Mouse (Mus musculus): ENCODE measurements around the gene Alpi.

The Alpi gene

DNA sequence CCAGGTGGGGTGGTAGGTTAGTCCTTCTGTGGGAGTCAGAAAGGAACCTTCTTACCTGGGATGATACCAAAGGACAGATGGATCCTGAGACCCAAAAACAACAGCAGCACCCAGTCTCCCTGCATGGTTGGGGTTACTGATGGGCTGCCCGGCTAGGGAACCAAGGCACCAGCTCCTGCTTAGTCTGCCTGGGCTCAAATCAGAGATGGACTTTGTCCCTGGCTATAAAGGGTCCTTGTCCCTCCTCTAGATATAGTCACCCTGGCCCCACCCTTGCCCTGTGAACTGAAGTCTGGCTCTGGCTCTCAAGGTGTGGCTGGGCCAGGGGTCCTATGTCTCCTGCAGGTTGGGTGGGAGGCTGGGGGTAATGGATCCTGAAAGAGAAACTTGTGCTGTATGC, at the start of gene Alpi:
TSS of gene Alpi (minus strand) at position 196 of the 400 bp plus-strand sequence.
- no peak for DNase-seq

GRCm38 (mm10) chr1:87149422-87149821, 48.0 kb upstream of the Alpi start:
- no peak for DNase-seq

- no peak for DNase-seq
Observed at GRCm38 (mm10) chr1:87143141-87143540, 41.7 kb upstream of the Alpi start.

DNA sequence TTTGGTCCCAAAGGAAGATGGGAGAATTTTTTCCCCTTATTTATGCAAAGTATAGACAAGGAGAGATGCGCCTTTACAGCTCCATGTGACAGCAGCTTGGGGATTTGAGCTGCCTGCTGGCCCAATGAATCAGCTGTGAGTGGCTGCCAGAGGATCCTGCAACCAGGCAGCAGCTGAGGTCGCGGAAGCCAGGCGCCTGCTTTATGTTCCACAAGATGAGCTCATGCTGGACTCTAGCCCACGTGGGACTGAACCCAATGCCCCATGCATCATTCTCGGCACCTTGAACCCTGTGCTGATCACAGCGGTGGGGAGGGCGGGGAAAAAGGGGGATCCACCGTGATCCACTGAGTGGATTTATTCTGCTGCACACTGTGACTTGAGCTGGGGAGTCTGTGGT, 41.0 kb upstream of the Alpi start:
- DNase-seq, result peak in 1 of 2 experiments; percentile 59

- no peak for DNase-seq
Observed at GRCm38 (mm10) chr1:87141550-87141949, 40.1 kb upstream of the Alpi start.

- DNase-seq, result no peak
Observed at GRCm38 (mm10) chr1:87131803-87132202, 30.4 kb upstream of the Alpi start.

- peak; percentile 27 to 37 for DNase-seq
Observed at GRCm38 (mm10) chr1:87127206-87128030, 26.0 kb upstream of the Alpi start.

DNA sequence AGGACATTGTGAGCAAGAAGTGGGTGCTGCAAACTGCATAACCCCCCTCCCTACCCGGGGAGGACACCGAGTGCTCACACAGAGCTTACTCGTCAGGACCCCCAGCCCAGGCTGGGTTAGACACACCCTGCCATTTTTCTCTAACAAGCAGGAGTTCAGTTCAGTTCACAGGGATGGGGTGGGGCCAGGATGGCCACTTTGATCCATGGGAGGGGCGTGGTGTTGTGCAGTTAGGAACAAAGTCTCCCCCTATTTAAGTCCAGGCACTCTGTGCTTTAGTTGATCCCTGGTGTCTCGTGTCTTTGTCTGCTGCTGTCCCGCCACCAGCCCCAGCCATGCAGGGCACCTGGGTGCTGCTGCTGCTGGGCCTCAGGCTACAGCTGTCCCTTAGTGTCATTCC, 23.3 kb upstream of the Alpi start, which contains the start of gene Akp3:
TSS of gene Akp3 (plus strand) at position 301 of the 400 bp plus-strand sequence.
- DNase-seq, result no peak

- DNase-seq, result no peak
Observed at GRCm38 (mm10) chr1:87114784-87115183, 13.4 kb upstream of the Alpi start.

DNA sequence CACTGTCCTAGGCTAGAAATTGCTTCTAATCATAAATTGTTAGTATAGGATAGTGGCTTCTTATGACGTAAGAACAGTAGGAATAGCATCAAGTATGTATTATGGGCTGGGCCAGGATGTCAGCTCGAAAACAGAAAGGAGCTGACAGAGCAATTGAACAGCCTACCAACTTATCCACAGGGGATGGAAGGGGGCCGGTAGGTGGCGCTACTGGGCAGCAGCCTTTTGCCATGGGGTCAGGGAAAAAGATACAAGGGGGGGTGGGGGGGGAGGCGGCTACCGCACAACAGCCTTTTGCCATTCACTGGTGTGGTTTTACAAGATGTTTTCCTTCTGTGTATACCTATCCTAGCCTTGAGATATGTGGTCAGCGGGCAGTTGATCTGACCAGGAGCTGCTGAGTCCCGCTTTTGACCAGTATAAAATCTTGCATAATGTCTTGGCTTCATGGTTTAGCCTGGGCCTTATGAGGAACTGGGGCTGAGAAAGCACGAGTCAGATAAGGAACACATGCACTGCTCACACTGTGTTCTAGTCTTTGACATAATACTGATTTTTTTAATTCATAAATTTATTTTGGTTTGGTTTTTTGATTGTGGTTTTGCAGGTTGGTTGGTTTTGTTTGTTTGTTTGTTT, 10.4 kb upstream of the Alpi start:
- peak; percentile 29 to 69 for DNase-seq

- no peak for DNase-seq
Observed at GRCm38 (mm10) chr1:87108564-87108963, 7.2 kb upstream of the Alpi start.

DNA sequence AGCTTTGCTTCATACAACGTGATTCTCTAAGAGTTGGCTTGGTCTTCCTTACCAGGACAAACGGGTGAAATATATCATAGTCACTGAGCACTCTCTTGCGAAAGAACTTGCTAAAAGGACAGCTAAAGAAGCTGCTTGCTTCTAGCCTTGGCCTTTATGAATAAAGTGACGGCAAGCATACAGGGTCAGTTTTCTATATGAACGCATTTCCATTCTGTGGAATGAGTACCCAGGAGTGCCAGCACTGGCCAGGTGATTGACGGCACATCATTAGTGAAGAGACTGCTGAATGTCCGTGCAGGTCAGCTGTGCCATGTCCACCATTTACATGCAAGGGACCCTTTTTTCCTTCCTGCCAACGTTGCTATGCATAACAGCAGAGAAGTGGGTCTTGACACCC, 5.1 kb upstream of the Alpi start:
- DNase-seq, result no peak

DNA sequence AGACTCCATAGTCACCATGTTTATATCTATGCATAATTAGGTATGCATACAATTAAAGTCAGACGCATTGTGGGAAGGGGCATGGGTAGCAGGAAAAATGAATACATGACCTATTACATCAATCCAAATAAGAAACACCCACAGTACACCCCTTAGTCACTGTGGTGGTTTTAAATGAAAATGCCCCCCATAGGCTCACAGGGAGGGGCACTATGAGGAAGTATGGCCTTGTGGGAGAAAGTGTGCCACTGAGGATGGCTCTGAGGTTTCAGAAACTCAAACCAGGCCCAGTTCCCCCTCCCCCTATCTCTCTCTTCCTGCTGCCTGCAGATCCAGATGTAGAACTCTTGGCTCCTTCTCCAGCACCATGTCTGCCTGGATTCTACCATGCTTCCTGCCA, 2.5 kb upstream of the Alpi start:
- DNase-seq, result no peak

DNA sequence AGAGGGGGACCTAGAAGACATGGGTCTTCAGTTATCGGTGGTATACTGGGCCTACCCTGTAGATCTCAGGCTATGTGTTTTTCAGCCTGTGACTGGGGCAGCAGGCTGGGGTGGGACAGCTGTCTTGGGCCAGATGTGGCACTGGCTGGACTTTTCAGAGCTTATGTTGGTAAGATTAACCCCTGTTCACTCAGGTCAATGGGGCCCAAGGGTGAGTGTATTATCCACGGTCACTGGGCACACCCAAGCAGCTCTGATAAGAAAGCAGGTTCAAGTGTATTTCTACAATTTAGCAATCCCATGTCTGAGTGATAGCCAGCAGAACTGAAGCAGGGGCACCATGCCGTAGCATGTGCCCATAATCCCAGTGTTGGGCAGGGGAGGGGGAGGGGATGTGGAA, 708 bp upstream of the Alpi start:
- no peak for DNase-seq

DNA sequence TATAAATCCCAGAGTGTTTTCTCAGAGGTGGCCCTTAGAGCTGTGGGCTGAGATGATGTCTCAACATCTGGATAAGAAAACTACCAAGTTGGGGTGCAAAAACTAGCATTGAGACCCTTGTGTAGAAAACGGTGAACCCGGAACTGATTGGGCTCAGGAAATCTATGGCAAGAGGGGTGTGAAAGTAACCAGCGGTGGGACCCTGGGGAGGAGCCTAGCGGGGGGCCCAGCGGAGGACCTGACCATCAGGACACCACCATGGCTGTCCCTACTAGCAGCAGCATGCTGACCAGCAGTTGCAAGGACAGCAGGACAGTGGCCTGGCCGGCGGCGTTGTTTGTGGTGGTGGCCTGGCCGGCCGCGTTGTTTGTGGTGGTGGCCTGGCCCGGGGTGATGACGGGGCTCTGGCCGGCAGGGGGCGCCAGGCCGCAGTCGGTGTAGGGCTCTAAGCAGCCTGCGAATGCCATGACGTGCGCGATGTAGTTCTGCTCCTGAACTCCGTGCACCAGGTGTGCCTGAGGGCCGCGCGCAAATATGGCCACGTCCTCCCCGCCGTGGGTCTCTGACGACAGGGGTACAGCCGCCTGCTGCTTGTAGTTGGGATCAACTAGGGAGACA, 2.9 kb downstream of the Alpi start:
- peak; percentile 67 to 74 for DNase-seq

DNA sequence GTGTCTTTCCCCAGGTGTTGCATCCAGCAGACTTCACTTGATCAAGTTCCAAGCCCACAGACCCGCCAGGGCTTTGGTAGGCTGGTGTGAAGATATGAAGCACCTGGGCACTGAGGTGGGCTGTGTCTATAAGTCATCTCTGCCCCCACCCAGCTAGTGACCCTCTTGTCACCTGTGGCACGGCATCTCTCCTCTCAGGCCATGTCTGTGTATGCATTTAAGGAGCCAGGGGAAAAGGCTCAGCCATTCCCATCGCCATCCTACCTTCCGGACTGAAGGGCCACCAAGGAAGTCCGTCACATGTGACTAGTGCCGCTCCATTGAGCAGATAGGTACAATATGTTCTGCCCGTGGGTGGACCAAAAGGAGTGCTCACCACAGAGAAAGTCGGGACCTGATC, 5.8 kb downstream of the Alpi start:
- DNase-seq, result no peak

DNA sequence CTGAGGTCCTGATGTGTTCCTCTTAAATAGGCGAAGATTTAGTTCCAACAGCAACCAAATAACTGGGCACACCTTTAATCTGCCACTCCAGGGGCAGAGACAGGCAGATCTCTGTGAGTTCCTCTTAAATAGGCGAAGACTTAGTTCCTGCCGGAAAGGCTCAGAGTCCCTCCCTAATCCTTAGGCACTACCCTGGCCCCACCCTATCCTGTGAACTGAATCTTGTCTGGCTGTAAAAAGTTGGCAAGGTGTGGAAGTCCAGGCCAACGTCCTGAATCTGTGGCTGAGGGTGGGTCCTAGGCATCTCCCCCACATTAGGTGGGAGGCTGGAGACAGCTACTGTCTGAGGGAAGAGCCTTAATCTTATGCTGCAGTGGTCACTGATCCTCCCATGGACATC, 11.6 kb downstream of the Alpi start, which contains the start of gene Alppl2:
TSS of gene Alppl2 (minus strand) at position 101 of the 400 bp plus-strand sequence.
- DNase-seq, result no peak

DNA sequence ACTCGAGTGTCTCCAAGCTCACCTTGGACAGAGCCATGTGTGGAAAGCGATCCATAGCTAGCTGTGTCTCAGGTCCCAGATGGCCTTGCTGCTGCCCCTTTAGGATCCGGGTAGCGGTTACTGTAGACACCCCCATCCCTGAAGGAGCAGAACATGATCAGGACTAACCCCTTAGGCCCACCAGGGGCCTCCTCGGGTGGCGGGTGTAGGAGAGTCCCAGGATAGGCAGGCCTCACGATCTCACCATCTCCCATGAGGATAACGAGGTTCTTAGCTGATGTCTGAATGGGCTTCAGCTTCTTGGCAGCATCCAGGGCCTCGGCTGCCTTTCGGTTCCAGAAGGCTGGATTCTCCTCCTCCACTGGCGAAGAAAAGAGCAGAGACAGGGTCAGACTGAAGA, 12.2 kb downstream of the Alpi start:
- DNase-seq, result no peak

DNA sequence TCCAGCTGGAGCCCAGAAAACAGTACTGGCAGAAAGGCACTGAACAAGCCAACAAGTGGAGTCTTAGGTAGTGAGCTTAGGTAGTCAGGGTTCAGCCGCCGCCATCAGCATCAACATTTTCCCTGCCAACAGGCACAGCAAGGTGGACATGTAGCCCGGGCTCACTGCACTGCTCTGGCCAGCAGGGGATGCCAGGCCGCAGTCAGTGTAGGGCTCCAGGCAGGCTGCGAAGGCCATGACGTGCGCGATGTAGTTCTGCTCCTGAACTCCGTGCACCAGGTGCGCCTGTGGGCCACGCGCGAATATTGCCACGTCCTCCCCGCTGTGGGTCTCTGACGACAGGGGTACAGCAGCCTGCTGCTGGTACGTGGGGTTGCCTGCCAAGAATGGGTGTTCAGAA, 14.4 kb downstream of the Alpi start:
- no peak for DNase-seq

DNA sequence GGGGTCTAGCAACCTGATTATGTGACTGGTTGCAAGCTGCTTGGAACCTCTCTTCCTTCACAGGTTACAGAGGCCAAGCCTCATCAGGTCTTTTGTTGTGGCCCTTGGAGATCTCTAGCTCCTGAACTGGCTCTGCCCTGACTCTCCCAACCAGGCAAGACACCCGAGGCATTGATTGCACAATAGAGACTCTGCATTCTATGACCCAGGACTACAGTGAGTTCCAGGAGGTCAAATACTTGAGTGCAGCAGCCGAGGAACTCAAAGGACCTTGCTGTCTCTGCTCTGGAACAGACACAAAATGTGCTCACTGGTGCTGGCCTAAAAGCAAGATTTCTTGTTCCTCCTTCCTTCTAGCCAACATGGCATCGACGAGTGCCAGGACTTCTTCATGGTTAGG, 15.2 kb downstream of the Alpi start:
- no peak for DNase-seq

DNA sequence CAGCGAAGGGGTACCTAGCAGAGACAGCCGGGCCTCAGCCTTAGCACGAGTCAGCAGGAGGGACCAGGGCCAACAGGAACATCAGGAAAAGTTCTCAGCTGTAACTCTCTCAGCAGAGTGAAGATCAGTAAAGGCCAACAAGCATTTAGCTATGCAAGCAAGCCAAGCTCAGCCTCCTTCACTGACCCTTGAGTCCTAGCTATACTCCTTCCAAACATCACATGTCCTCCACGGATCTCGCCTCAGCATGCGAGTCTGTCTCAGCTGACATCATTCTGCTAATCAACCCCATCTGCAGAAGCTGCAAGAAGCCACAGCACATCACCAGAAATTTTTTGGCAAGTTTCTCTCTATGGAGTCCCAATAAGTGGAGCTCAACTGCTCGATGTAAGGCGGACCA, 27.6 kb downstream of the Alpi start:
- DNase-seq, result no peak

- DNase-seq, result no peak
Observed at GRCm38 (mm10) chr1:87070720-87071119, 30.7 kb downstream of the Alpi start.

GRCm38 (mm10) chr1:87060913-87061312, 40.5 kb downstream of the Alpi start:
- no peak for DNase-seq
